In genomic region chr16:4624481-4625110, GRCm38 (mm10) we compare ENCODE assay signal across 8 mouse cellular contexts. TPM values are rescaled to one million over a fixed set of nuclear protein-coding genes. Genes with fewer than 3 reads are reported as not detected.
DNase-seq lines count a peak whose midpoint lies in the region; ATAC-seq and TF ChIP-seq lines count a peak whose summit lies in the region.

TSS of gene Pam16 (minus strand) at chr16:4624988.

- H3K36me3 ChIP-seq in ES-Bruce4 (ENCODE audit: control insufficient read depth, insufficient read depth, low read length, poor library complexity, severe bottlenecking): no peaks in the 10 kb centered on the region
- H3K36me3 ChIP-seq in forebrain, embryonic 15.5 days: no peaks in the 10 kb centered on the region

- no peaks in the 10 kb centered on the region for H3K9me3 ChIP-seq in ES-Bruce4 (replicated peaks; ENCODE audit: control insufficient read depth, insufficient read depth, low read length, poor library complexity, severe bottlenecking)
- H3K9me3 ChIP-seq in forebrain, embryonic 15.5 days: no peaks in the 10 kb centered on the region

- no peak for TF ChIP-seq EP300 in ES-Bruce4 (IDR thresholded peaks at IDR 0.05; ENCODE audit: insufficient read depth, low read depth, low read length)

- DNase-seq in heart, postnatal 25 days (ENCODE audit: low spot score): peak; percentile 86
- peak; percentile 88 to 94 for DNase-seq in layer of hippocampus, adult 18-20 months (ENCODE audit: low spot score in 2 of 2)
- DNase-seq in lung, adult 2 months: peak; percentile 93
- DNase-seq in thymus, adult 18-20 months: peak; percentile 81 to 86

- ATAC-seq in cerebellum, adult (ENCODE audit: insufficient number of reproducible peaks, low FRiP score, low TSS enrichment): peak; percentile 77
- ATAC-seq in forebrain, embryonic 15.5 days (replicated peaks): peak; percentile 89
- ATAC-seq in neutrophil, adult 5-6 weeks (ENCODE audit: extremely low read depth, insufficient number of reproducible peaks, low FRiP score, poor library complexity, severe bottlenecking): peak; percentile 79

- no peak for TF ChIP-seq POLR2A in ES-Bruce4 (IDR thresholded peaks at IDR 0.05; ENCODE audit: insufficient read depth, low read length)
- peak; percentile 33; the same call in 1 of the 2 replicates for TF ChIP-seq POLR2A in lung, adult 2 months (IDR thresholded peaks at IDR 0.05; ENCODE audit: borderline replicate concordance, extremely low read depth, low read depth, low read length)

- H3K4me2 ChIP-seq in forebrain, embryonic 15.5 days (replicated peaks): peak within 1 kb of the TSS; percentile 70

- intact Hi-C loops in heart, postnatal 25 days (cut with DNase I): no loop called here

- 0 out of 2 replicates have a peak within 1 kb of the TSS, but pooled peaks have one; percentile 25 for H3K27ac ChIP-seq in ES-Bruce4 (ENCODE audit: insufficient read depth, low read length)
- H3K27ac ChIP-seq in forebrain, embryonic 15.5 days (replicated peaks): peak within 1 kb of the TSS; percentile 76

- H3K4me3 ChIP-seq in ES-Bruce4 (ENCODE audit: low read depth, low read length): peak within 1 kb of the TSS; percentile 71
- peak within 1 kb of the TSS; percentile 86 for H3K4me3 ChIP-seq in forebrain, embryonic 15.5 days
- peak within 1 kb of the TSS; percentile 87 for H3K4me3 ChIP-seq in lung, adult 2 months (replicated peaks; ENCODE audit: extremely low read depth, low read depth, low read length)

- no peaks in the 10 kb centered on the region for H3K4me1 ChIP-seq in ES-Bruce4 (ENCODE audit: control insufficient read depth, insufficient read depth, low read length)
- peaks cover 24% of the 10 kb centered on the region for H3K4me1 ChIP-seq in forebrain, embryonic 15.5 days
- H3K4me1 ChIP-seq in lung, adult 2 months (ENCODE audit: control insufficient read depth, insufficient read depth, low read length): peaks cover 11% of the 10 kb centered on the region

- WGBS in forebrain, embryonic 15.5 days: under 1% methylated on average over 56 of the region's 56 CpGs
- under 1% methylated on average over 56 of the region's 56 CpGs for WGBS in lung, adult 2 months

- no peak for TF ChIP-seq CTCF in ES-Bruce4 (IDR thresholded peaks at IDR 0.05; ENCODE audit: low read depth, low read length)
- no peak for TF ChIP-seq CTCF in lung, adult 2 months (IDR thresholded peaks at IDR 0.05; ENCODE audit: insufficient read depth, low read length)

- no peaks in the 10 kb centered on the region for H3K27me3 ChIP-seq in ES-Bruce4 (ENCODE audit: control insufficient read depth, insufficient read depth, low read length, poor library complexity, severe bottlenecking)
- no peaks in the 10 kb centered on the region for H3K27me3 ChIP-seq in forebrain, embryonic 15.5 days

- peak within 1 kb of the TSS; percentile 77 for H3K9ac ChIP-seq in ES-Bruce4 (ENCODE audit: low read depth, poor library complexity, severe bottlenecking)
- H3K9ac ChIP-seq in forebrain, embryonic 15.5 days (replicated peaks): peak within 1 kb of the TSS; percentile 87

RNA-seq across cellular contexts. Expression of gene Pam16, which starts in this region (rescaled TPM):
- polyA plus RNA-seq in ES-Bruce4 (2011; ENCODE audit: insufficient read depth, insufficient read length, low read depth, missing spikeins): 34.8 and 39.5 TPM in 2 replicates
- 162 and 171 TPM in 2 replicates for polyA plus RNA-seq in forebrain, embryonic 15.5 days (2015; fragmentation: Nextera tagmentation; extraction: Ambion mirVana)
- total RNA-seq in heart, postnatal 25 days (2021): 100 to 1,000 TPM; 129 to 141 TPM
- total RNA-seq in layer of hippocampus, adult 18-20 months (2021): 10 to 100 TPM; 79.8 to 81.0 TPM
- polyA plus RNA-seq in lung, adult 2 months (2012; rRNA removed): 8.4 and 12.3 TPM in 2 replicates
- 14.2 and 15.4 TPM in 2 replicates for total RNA-seq in neutrophil, adult 5-6 weeks (2017)

Comparison
In these comparisons a context has a peak if more than half of its experiments do, and no peak if none do; other contexts are left out.
1. Peak in every context shown above with its lines: DNase-seq, ATAC-seq, H3K4me3 ChIP-seq and H3K27ac ChIP-seq.